Mouse (Mus musculus): ENCODE results near the gene Zkscan16. TPM values are rescaled to one million over a fixed set of nuclear protein-coding genes. Genes with fewer than 3 reads are reported as not detected.

Zkscan16 gene
- polyA plus RNA-seq, 1 experiment from 2014 or later = 0.38 TPM

- WGBS = 77% methylated on average over 4 of the region's 4 CpGs
- Histone ChIP-seq H3K36me3 (no peaks in the 10 kb centered on the region), H3K4me2 (peak overlapping the region; percentile 80), H3K9ac (peak overlapping the region; percentile 62), H3K4me1 (replicated peaks) (no peaks in the 10 kb centered on the region; the same call in 1 of the 2 replicates), H3K9me3 (replicated peaks) (no peaks in the 10 kb centered on the region), H3K27me3 (replicated peaks) (peaks cover 24% of the 10 kb centered on the region), H3K4me3 (peak overlapping the region; percentile 62), H3K27ac (ENCODE audit: poor library complexity, severe bottlenecking) (no peak overlapping the region)
- ATAC-seq (ENCODE audit: insufficient number of reproducible peaks, low FRiP score) = no peak
Measured at GRCm38 (mm10) chr4:58942942-58943341, 486 bp upstream of the Zkscan16 start.

- H3K36me3 ChIP-seq = no peaks in the 10 kb centered on the region
- H3K27me3 ChIP-seq (replicated peaks) = peaks cover 24% of the 10 kb centered on the region
- H3K27ac ChIP-seq (ENCODE audit: poor library complexity, severe bottlenecking) = no peak overlapping the region
- H3K4me1 ChIP-seq (replicated peaks) = no peaks in the 10 kb centered on the region; the same call in 1 of the 2 replicates
- H3K4me3 ChIP-seq = peak overlapping the region; percentile 62
- H3K9ac ChIP-seq = peak overlapping the region; percentile 62; the same call in 1 of the 2 replicates
- WGBS = 20% methylated on average over 6 of the region's 6 CpGs
- ATAC-seq (ENCODE audit: insufficient number of reproducible peaks, low FRiP score) = no peak
- no peaks in the 10 kb centered on the region for H3K9me3 ChIP-seq (replicated peaks)
- H3K4me2 ChIP-seq = peak overlapping the region; percentile 80
Measured at GRCm38 (mm10) chr4:58944206-58944553, 752 bp downstream of the Zkscan16 start.

GRCm38 (mm10) chr4:58944695-58945094 lies 1.3 kb downstream of the Zkscan16 start:
- H3K4me2 ChIP-seq = no peak overlapping the region
- peaks cover 24% of the 10 kb centered on the region for H3K27me3 ChIP-seq (replicated peaks)
- H3K36me3 ChIP-seq = no peaks in the 10 kb centered on the region
- no peak overlapping the region for H3K9ac ChIP-seq
- no peak for ATAC-seq (ENCODE audit: insufficient number of reproducible peaks, low FRiP score)
- H3K27ac ChIP-seq (ENCODE audit: poor library complexity, severe bottlenecking) = no peak overlapping the region
- no peak overlapping the region for H3K4me3 ChIP-seq
- WGBS = 69% methylated on average over 5 of the region's 5 CpGs
- no peaks in the 10 kb centered on the region; the same call in 1 of the 2 replicates for H3K4me1 ChIP-seq (replicated peaks)
- no peaks in the 10 kb centered on the region for H3K9me3 ChIP-seq (replicated peaks)

- Histone ChIP-seq H3K36me3 (no peaks in the 10 kb centered on the region), H3K27me3 (replicated peaks) (peaks cover 24% of the 10 kb centered on the region), H3K9ac (no peak overlapping the region), H3K27ac (ENCODE audit: poor library complexity, severe bottlenecking) (no peak overlapping the region), H3K4me1 (replicated peaks) (no peaks in the 10 kb centered on the region), H3K9me3 (replicated peaks) (no peaks in the 10 kb centered on the region), H3K4me2 (no peak overlapping the region), H3K4me3 (no peak overlapping the region)
- ATAC-seq (ENCODE audit: insufficient number of reproducible peaks, low FRiP score) = no peak
- 68% methylated on average over 4 of the region's 4 CpGs for WGBS
Measured at GRCm38 (mm10) chr4:58948391-58948790, 5.0 kb downstream of the Zkscan16 start.

- Histone ChIP-seq H3K27ac (ENCODE audit: poor library complexity, severe bottlenecking) (no peak overlapping the region), H3K27me3 (replicated peaks) (no peaks in the 10 kb centered on the region), H3K36me3 (no peaks in the 10 kb centered on the region), H3K4me3 (no peak overlapping the region), H3K4me1 (replicated peaks) (no peaks in the 10 kb centered on the region), H3K4me2 (no peak overlapping the region), H3K9me3 (replicated peaks) (0 out of 2 replicates have a peak, but pooled peaks cover 5% of the 10 kb centered on the region), H3K9ac (no peak overlapping the region)
- ATAC-seq (ENCODE audit: insufficient number of reproducible peaks, low FRiP score) = no peak
- WGBS = 89% methylated on average over 11 of the region's 11 CpGs
Measured at GRCm38 (mm10) chr4:58952630-58953029, 9.2 kb downstream of the Zkscan16 start.

GRCm38 (mm10) chr4:58961719-58962118 lies 18.3 kb downstream of the Zkscan16 start:
- no peak overlapping the region for H3K9ac ChIP-seq
- 81% methylated on average over 15 of the region's 15 CpGs for WGBS
- no peak overlapping the region for H3K27ac ChIP-seq (ENCODE audit: poor library complexity, severe bottlenecking)
- no peaks in the 10 kb centered on the region for H3K4me1 ChIP-seq (replicated peaks)
- H3K27me3 ChIP-seq (replicated peaks) = no peaks in the 10 kb centered on the region
- no peaks in the 10 kb centered on the region for H3K36me3 ChIP-seq
- no peak overlapping the region for H3K4me3 ChIP-seq
- ATAC-seq (ENCODE audit: insufficient number of reproducible peaks, low FRiP score) = no peak
- 0 out of 2 replicates have a peak, but pooled peaks cover 5% of the 10 kb centered on the region for H3K9me3 ChIP-seq (replicated peaks)
- H3K4me2 ChIP-seq = no peak overlapping the region

- Histone ChIP-seq H3K4me2 (no peak overlapping the region), H3K4me3 (no peak overlapping the region), H3K9ac (no peak overlapping the region), H3K27ac (ENCODE audit: poor library complexity, severe bottlenecking) (no peak overlapping the region), H3K4me1 (replicated peaks) (no peaks in the 10 kb centered on the region), H3K27me3 (replicated peaks) (no peaks in the 10 kb centered on the region), H3K9me3 (replicated peaks) (no peaks in the 10 kb centered on the region), H3K36me3 (no peaks in the 10 kb centered on the region)
- 80% methylated on average over 4 of the region's 4 CpGs for WGBS
- ATAC-seq (ENCODE audit: insufficient number of reproducible peaks, low FRiP score) = no peak
Measured at GRCm38 (mm10) chr4:58963271-58963670, 19.8 kb downstream of the Zkscan16 start.

GRCm38 (mm10) chr4:58965136-58965535 lies 21.7 kb downstream of the Zkscan16 start:
- Histone ChIP-seq H3K4me1 (replicated peaks) (no peaks in the 10 kb centered on the region), H3K4me2 (no peak overlapping the region), H3K9ac (no peak overlapping the region), H3K9me3 (replicated peaks) (no peaks in the 10 kb centered on the region), H3K36me3 (no peaks in the 10 kb centered on the region), H3K27ac (ENCODE audit: poor library complexity, severe bottlenecking) (no peak overlapping the region), H3K4me3 (no peak overlapping the region), H3K27me3 (replicated peaks) (no peaks in the 10 kb centered on the region)
- no peak for ATAC-seq (ENCODE audit: insufficient number of reproducible peaks, low FRiP score)
- WGBS = 79% methylated on average over 1 of the region's 1 CpGs

GRCm38 (mm10) chr4:58970678-58971077 lies 27.2 kb downstream of the Zkscan16 start:
- H3K27ac ChIP-seq (ENCODE audit: poor library complexity, severe bottlenecking) = no peak overlapping the region
- H3K27me3 ChIP-seq (replicated peaks) = no peaks in the 10 kb centered on the region
- no peak overlapping the region for H3K9ac ChIP-seq
- H3K4me2 ChIP-seq = no peak overlapping the region
- no peaks in the 10 kb centered on the region for H3K4me1 ChIP-seq (replicated peaks)
- no peak overlapping the region for H3K4me3 ChIP-seq
- H3K9me3 ChIP-seq (replicated peaks) = 0 out of 2 replicates have a peak, but pooled peaks cover 2% of the 10 kb centered on the region
- WGBS = 66% methylated on average over 4 of the region's 4 CpGs
- peaks cover 13% of the 10 kb centered on the region; the same call in 1 of the 2 replicates for H3K36me3 ChIP-seq
- no peak for ATAC-seq (ENCODE audit: insufficient number of reproducible peaks, low FRiP score)

GRCm38 (mm10) chr4:58975711-58976110 lies 32.3 kb downstream of the Zkscan16 start:
- H3K9me3 ChIP-seq (replicated peaks) = 0 out of 2 replicates have a peak, but pooled peaks cover 2% of the 10 kb centered on the region
- H3K4me2 ChIP-seq = no peak overlapping the region

GRCm38 (mm10) chr4:58981421-58981820 lies 38.0 kb downstream of the Zkscan16 start:
- Histone ChIP-seq H3K4me3 (no peak overlapping the region), H3K27me3 (replicated peaks) (no peaks in the 10 kb centered on the region), H3K4me2 (no peak overlapping the region), H3K27ac (ENCODE audit: poor library complexity, severe bottlenecking) (no peak overlapping the region), H3K4me1 (replicated peaks) (no peaks in the 10 kb centered on the region), H3K9me3 (replicated peaks) (no peaks in the 10 kb centered on the region), H3K36me3 (no peaks in the 10 kb centered on the region), H3K9ac (no peak overlapping the region)
- WGBS = 77% methylated on average over 6 of the region's 6 CpGs
- ATAC-seq (ENCODE audit: insufficient number of reproducible peaks, low FRiP score) = no peak

More at GRCm38 (mm10) chr4:58975711-58976110, 32.3 kb downstream of the Zkscan16 start:
- Histone ChIP-seq H3K4me1 (replicated peaks) (no peaks in the 10 kb centered on the region), H3K27ac (ENCODE audit: poor library complexity, severe bottlenecking) (no peak overlapping the region), H3K9ac (no peak overlapping the region), H3K4me3 (no peak overlapping the region), H3K36me3 (peaks cover 10% of the 10 kb centered on the region; the same call in 1 of the 2 replicates), H3K27me3 (replicated peaks) (no peaks in the 10 kb centered on the region)
- WGBS = 71% methylated on average over 5 of the region's 5 CpGs
- no peak for ATAC-seq (ENCODE audit: insufficient number of reproducible peaks, low FRiP score)

GRCm38 (mm10) chr4:58982806-58983205 lies 39.4 kb downstream of the Zkscan16 start:
- Histone ChIP-seq H3K27me3 (replicated peaks) (no peaks in the 10 kb centered on the region), H3K9me3 (replicated peaks) (no peaks in the 10 kb centered on the region), H3K4me1 (replicated peaks) (0 out of 2 replicates have a peak, but pooled peaks cover 3% of the 10 kb centered on the region), H3K4me3 (no peak overlapping the region), H3K9ac (no peak overlapping the region), H3K4me2 (no peak overlapping the region), H3K27ac (ENCODE audit: poor library complexity, severe bottlenecking) (no peak overlapping the region), H3K36me3 (no peaks in the 10 kb centered on the region)
- WGBS = 79% methylated on average over 8 of the region's 8 CpGs
- no peak for ATAC-seq (ENCODE audit: insufficient number of reproducible peaks, low FRiP score)

Measured in heart, embryonic 12.5 days (tissue).